Mouse (Mus musculus) liver, postnatal 0 days (tissue): ENCODE results near the gene Tns1.

Source experiments
- CTCF ChIP-seq: sonication (generic); IDR thresholded peaks from 2 replicates; pipeline ENCODE4 v1.5.1; 2016; ENCODE audit warnings: antibody characterized with exemption, low read depth
- EP300 ChIP-seq: IDR thresholded peaks from 2 replicates; pipeline ENCODE4 v1.6.1; 2016; ENCODE audit warnings: antibody characterized with exemption, low read depth, mild to moderate bottlenecking

DNA sequence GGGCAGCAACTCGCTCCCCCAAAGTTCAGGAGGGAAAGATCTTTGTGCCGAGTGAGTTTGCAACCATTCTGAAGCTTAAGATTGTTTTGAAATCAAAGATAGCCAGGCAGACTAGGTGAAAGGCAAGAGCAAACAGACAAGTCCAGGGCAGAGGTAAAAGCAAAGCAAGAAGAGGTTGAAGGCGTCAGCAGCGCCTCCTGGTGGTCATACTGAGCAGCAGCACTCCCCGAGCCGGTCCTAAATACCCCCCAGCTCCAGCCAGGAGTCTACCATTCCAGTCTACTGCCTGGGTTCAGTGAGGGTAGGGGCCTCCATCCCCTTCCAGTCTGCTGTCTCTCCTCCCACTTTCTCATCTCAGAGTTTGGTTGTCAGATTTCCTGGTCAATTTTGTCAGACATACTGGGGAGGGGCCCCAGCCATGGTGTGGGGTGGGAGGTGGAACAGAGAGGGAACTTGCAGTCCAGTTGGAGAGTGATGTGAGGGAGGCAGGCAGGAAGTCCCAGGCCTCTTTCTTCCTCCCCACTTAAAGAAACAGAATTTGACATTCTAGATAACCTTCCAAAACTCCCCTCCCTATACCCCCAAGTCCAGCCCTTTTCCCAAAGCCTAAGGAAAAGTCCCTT lies 41.3 kb downstream of the Tns1 start:
- TF ChIP-seq EP300: no peak; the same call in 1 of the 2 replicates
- peak; percentile 93 for TF ChIP-seq CTCF
